Mouse (Mus musculus) liver, postnatal 0 days (tissue): ENCODE data around the gene Dgkq.

Source experiments
- CTCF ChIP-seq: sonication (generic); IDR thresholded peaks from 2 replicates; pipeline ENCODE4 v1.5.1; 2016; ENCODE audit warnings: antibody characterized with exemption, low read depth
- EP300 ChIP-seq: IDR thresholded peaks from 2 replicates; pipeline ENCODE4 v1.6.1; 2016; ENCODE audit warnings: antibody characterized with exemption, low read depth, mild to moderate bottlenecking

DNA sequence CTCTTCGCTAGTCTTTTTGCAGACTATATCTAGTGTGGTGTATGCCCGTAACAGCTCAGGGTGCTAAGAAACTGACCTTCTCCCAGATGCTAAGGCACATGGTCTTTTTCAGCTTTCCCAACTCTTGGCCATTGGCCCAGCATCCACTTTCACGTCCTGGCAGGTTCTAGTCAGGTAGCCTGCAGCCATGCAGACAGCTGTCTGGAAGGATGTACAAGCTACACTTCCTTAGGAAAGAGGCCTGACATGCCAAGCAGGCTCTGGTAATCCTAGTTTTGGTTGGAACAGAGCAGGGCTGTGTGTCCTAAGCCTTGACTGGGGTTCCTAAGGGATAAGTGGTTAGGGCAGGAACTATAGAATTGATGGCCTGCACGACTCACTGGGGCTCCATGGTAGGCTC lies 6.7 kb downstream of the Dgkq start:
- no peak for TF ChIP-seq CTCF
- TF ChIP-seq EP300, result no peak
